Mouse (Mus musculus): ENCODE data around the gene Gatad2b. TPM values are rescaled to one million over a fixed set of nuclear protein-coding genes. Genes with fewer than 3 reads are reported as not detected.
A peak's percentile ranks its signal among the peaks of the same experiment; 100 is the strongest.
"Not testable (repeated sequence)": the region's sequence is repeated elsewhere in the genome, so short reads cannot be mapped to it uniquely, and the experiment has no call there.

The Gatad2b gene
- polyA plus RNA-seq, 1 experiment from 2014 or later: 4.7 TPM

- no peak for TF ChIP-seq CTCF (IDR thresholded peaks at IDR 0.05; ENCODE audit: low read depth)
- ATAC-seq: no peak
- Histone ChIP-seq H3K27ac (ENCODE audit: low read depth, low read length) (no peak overlapping the region), H3K9ac (ENCODE audit: low read depth, low read length) (no peak overlapping the region), H3K4me1 (replicated peaks; ENCODE audit: control insufficient read depth, insufficient read depth, low read length) (no peaks in the 10 kb centered on the region), H3K27me3 (replicated peaks; ENCODE audit: control insufficient read depth, insufficient read depth, low read length) (no peaks in the 10 kb centered on the region), H3K4me2 (replicated peaks; ENCODE audit: low read depth) (no peak overlapping the region), H3K36me3 (ENCODE audit: control insufficient read depth, insufficient read depth) (peaks cover 13% of the 10 kb centered on the region), H3K9me3 (ENCODE audit: control insufficient read depth) (no peaks in the 10 kb centered on the region), H3K4me3 (ENCODE audit: low read depth, low read length) (no peak overlapping the region)
Observed at GRCm38 (mm10) chr3:90340177-90340576, 47.2 kb downstream of the Gatad2b start.

GRCm38 (mm10) chr3:90342853-90343252, 49.9 kb downstream of the Gatad2b start:
- not testable (repeated sequence) for H3K27me3 ChIP-seq (replicated peaks; ENCODE audit: control insufficient read depth, insufficient read depth, low read length); H3K27ac ChIP-seq (ENCODE audit: low read depth, low read length); H3K4me3 ChIP-seq (ENCODE audit: low read depth, low read length); H3K4me2 ChIP-seq (replicated peaks; ENCODE audit: low read depth); H3K9ac ChIP-seq (ENCODE audit: low read depth, low read length); ATAC-seq; H3K4me1 ChIP-seq (replicated peaks; ENCODE audit: control insufficient read depth, insufficient read depth, low read length); H3K9me3 ChIP-seq (ENCODE audit: control insufficient read depth)
- H3K36me3 ChIP-seq (ENCODE audit: control insufficient read depth, insufficient read depth): peaks cover 26% of the 10 kb centered on the region
- TF ChIP-seq CTCF (IDR thresholded peaks at IDR 0.05; ENCODE audit: low read depth): peak; percentile 29
- 73% methylated on average over 2 of the region's 2 CpGs for WGBS

- peak; percentile 23; the same call in 1 of the 2 replicates for TF ChIP-seq CTCF (IDR thresholded peaks at IDR 0.05; ENCODE audit: low read depth)
- no peak overlapping the region for H3K27ac ChIP-seq (ENCODE audit: low read depth, low read length)
- no peak overlapping the region for H3K4me3 ChIP-seq (ENCODE audit: low read depth, low read length)
- no peak overlapping the region for H3K4me2 ChIP-seq (replicated peaks; ENCODE audit: low read depth)
- no peak overlapping the region for H3K9ac ChIP-seq (ENCODE audit: low read depth, low read length)
- no peaks in the 10 kb centered on the region for H3K9me3 ChIP-seq (ENCODE audit: control insufficient read depth)
- H3K27me3 ChIP-seq (replicated peaks; ENCODE audit: control insufficient read depth, insufficient read depth, low read length): no peaks in the 10 kb centered on the region
- H3K36me3 ChIP-seq (ENCODE audit: control insufficient read depth, insufficient read depth): peaks cover 54% of the 10 kb centered on the region
- 96% methylated on average over 4 of the region's 4 CpGs for WGBS
- ATAC-seq: no peak
- H3K4me1 ChIP-seq (replicated peaks; ENCODE audit: control insufficient read depth, insufficient read depth, low read length): no peaks in the 10 kb centered on the region
Observed at GRCm38 (mm10) chr3:90347847-90348246, 54.9 kb downstream of the Gatad2b start.

- Histone ChIP-seq H3K4me2 (replicated peaks; ENCODE audit: low read depth) (no peak overlapping the region), H3K4me3 (ENCODE audit: low read depth, low read length) (no peak overlapping the region), H3K27me3 (replicated peaks; ENCODE audit: control insufficient read depth, insufficient read depth, low read length) (no peaks in the 10 kb centered on the region), H3K36me3 (ENCODE audit: control insufficient read depth, insufficient read depth) (peaks cover 57% of the 10 kb centered on the region), H3K9ac (ENCODE audit: low read depth, low read length) (no peak overlapping the region), H3K27ac (ENCODE audit: low read depth, low read length) (no peak overlapping the region), H3K4me1 (replicated peaks; ENCODE audit: control insufficient read depth, insufficient read depth, low read length) (no peaks in the 10 kb centered on the region), H3K9me3 (ENCODE audit: control insufficient read depth) (no peaks in the 10 kb centered on the region)
- no peak for TF ChIP-seq CTCF (IDR thresholded peaks at IDR 0.05; ENCODE audit: low read depth)
- WGBS: 94% methylated on average over 7 of the region's 7 CpGs
- no peak for ATAC-seq
Observed at GRCm38 (mm10) chr3:90357959-90358358, 65.0 kb downstream of the Gatad2b start.

- no peak overlapping the region for H3K9ac ChIP-seq (ENCODE audit: low read depth, low read length)
- H3K27ac ChIP-seq (ENCODE audit: low read depth, low read length): no peak overlapping the region
- no peak for ATAC-seq
- H3K4me2 ChIP-seq (replicated peaks; ENCODE audit: low read depth): no peak overlapping the region
- H3K9me3 ChIP-seq (ENCODE audit: control insufficient read depth): no peaks in the 10 kb centered on the region
- WGBS: 94% methylated on average over 1 of the region's 1 CpGs
- no peak for TF ChIP-seq CTCF (IDR thresholded peaks at IDR 0.05; ENCODE audit: low read depth)
- H3K4me1 ChIP-seq (replicated peaks; ENCODE audit: control insufficient read depth, insufficient read depth, low read length): no peaks in the 10 kb centered on the region
- no peak overlapping the region for H3K4me3 ChIP-seq (ENCODE audit: low read depth, low read length)
- H3K27me3 ChIP-seq (replicated peaks; ENCODE audit: control insufficient read depth, insufficient read depth, low read length): no peaks in the 10 kb centered on the region
- H3K36me3 ChIP-seq (ENCODE audit: control insufficient read depth, insufficient read depth): peaks cover 45% of the 10 kb centered on the region
Observed at GRCm38 (mm10) chr3:90359230-90359629, 66.3 kb downstream of the Gatad2b start.

GRCm38 (mm10) chr3:90361476-90361875, 68.5 kb downstream of the Gatad2b start:
- no peak overlapping the region for H3K4me3 ChIP-seq (ENCODE audit: low read depth, low read length)
- 80% methylated on average over 4 of the region's 4 CpGs for WGBS
- peaks cover 25% of the 10 kb centered on the region for H3K36me3 ChIP-seq (ENCODE audit: control insufficient read depth, insufficient read depth)
- H3K9ac ChIP-seq (ENCODE audit: low read depth, low read length): no peak overlapping the region
- no peak for ATAC-seq
- no peaks in the 10 kb centered on the region for H3K27me3 ChIP-seq (replicated peaks; ENCODE audit: control insufficient read depth, insufficient read depth, low read length)
- no peak overlapping the region for H3K27ac ChIP-seq (ENCODE audit: low read depth, low read length)
- H3K4me2 ChIP-seq (replicated peaks; ENCODE audit: low read depth): no peak overlapping the region
- peaks cover 5% of the 10 kb centered on the region; the same call in 1 of the 2 replicates for H3K4me1 ChIP-seq (replicated peaks; ENCODE audit: control insufficient read depth, insufficient read depth, low read length)
- no peak for TF ChIP-seq CTCF (IDR thresholded peaks at IDR 0.05; ENCODE audit: low read depth)
- H3K9me3 ChIP-seq (ENCODE audit: control insufficient read depth): no peaks in the 10 kb centered on the region

GRCm38 (mm10) chr3:90362346-90362745, 69.4 kb downstream of the Gatad2b start:
- Histone ChIP-seq H3K9me3 (ENCODE audit: control insufficient read depth) (no peaks in the 10 kb centered on the region), H3K36me3 (ENCODE audit: control insufficient read depth, insufficient read depth) (peaks cover 16% of the 10 kb centered on the region), H3K27me3 (replicated peaks; ENCODE audit: control insufficient read depth, insufficient read depth, low read length) (no peaks in the 10 kb centered on the region), H3K9ac (ENCODE audit: low read depth, low read length) (no peak overlapping the region), H3K4me2 (replicated peaks; ENCODE audit: low read depth) (no peak overlapping the region), H3K4me3 (ENCODE audit: low read depth, low read length) (no peak overlapping the region), H3K27ac (ENCODE audit: low read depth, low read length) (no peak overlapping the region), H3K4me1 (replicated peaks; ENCODE audit: control insufficient read depth, insufficient read depth, low read length) (peaks cover 9% of the 10 kb centered on the region; the same call in 1 of the 2 replicates)
- no peak for TF ChIP-seq CTCF (IDR thresholded peaks at IDR 0.05; ENCODE audit: low read depth)
- no peak for ATAC-seq
- WGBS: 80% methylated on average over 2 of the region's 2 CpGs
